Mouse (Mus musculus) CD4-positive, CD25-positive, alpha-beta regulatory T cell, adult 2 months (primary cell): Measurements from ENCODE around the gene Kif21a.

Source experiments
- DNase-seq: peaks from one replicate; pipeline ENCODE4 v3.0.0-alpha.2; 2012; ENCODE audit warnings: low read depth, low spot score

Gene Kif21a

DNA sequence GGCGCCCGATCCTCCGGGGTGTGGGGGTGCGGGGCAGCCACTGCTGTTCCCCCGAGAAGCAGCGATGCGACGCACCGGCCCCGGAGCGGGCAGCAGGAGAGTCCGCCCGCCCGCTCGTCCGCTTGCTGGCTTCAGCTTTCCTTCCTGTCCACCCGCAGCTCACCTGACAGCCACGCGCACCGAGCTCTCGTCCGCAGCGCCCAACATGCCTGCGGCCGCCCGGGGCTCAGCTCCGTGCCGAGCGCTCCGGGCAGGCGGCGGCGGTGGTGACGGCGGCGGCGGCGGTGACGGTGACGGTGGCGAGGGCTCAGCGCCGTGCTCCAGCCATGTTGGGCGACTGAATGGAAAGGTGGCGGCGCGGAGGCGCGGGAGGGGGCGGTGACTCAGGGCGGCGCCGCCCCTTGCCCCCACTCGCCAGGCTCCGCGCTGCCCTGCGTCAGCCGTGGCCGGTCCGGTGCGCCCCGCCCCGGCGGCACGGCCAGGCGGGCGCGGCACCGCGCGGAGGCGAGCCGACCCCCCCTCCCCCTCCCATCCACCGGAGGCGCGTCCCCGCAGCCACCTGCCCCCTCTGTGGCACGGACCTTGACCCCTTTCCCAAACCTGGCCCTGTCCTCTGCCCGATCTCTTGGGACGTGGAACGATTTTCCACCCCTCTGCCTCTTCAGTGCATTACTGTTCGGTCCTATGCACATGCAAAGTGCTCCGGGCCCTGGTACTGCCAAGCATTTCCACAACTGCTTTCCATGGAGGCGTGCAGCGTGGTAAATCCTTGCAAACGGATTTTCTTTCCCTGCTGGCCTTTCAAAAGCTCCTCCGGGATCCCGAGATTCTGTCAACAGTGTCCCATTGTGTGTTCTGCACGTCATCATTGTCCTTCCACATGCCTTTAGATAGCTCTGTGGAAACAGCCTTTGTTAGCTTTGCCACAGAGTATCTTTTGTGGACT is at the start of gene Kif21a:
Gene Kif21a, minus strand, starts transcription at position 453 of the 946 bp plus-strand sequence.
- no peak for DNase-seq

DNA sequence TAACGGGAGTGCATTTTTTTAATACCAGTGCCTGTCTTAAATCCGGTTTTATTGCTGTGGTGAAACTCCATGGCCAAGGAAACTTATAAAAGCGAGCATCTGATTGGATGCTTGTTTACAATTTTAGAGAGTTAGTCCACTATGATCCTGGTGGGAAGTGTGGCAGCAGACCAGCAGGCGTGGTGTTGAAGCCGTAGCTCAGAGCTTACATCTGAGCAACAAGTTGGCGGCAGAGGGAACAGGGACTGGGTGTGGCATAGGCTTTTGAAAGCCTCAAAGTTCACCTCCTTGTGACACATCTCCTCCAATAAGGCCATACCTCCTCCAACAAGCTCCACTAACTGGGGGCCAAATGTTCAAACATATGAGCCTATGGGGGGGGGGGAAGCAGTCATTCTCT is 46.9 kb upstream of the Kif21a start:
- DNase-seq = no peak

DNA sequence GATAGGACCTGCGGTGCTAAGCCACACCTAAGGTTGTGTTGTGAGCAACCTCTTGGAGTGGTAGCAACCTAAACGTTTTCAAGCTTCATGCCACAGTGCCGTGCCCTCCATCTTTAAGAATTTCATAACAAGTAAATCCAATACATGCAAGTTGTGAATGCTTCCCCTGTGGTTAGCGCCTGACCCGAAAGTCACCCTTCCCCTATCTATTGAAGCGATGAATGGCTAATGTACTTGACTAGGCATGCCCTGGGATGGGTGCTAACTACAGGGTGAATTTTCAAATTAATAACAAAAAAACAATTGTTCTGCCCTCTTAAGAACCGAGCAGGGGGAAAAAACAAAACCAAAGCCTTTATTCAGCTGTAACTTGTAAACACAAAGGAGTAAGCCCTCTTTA is 39.7 kb upstream of the Kif21a start:
- no peak for DNase-seq

DNA sequence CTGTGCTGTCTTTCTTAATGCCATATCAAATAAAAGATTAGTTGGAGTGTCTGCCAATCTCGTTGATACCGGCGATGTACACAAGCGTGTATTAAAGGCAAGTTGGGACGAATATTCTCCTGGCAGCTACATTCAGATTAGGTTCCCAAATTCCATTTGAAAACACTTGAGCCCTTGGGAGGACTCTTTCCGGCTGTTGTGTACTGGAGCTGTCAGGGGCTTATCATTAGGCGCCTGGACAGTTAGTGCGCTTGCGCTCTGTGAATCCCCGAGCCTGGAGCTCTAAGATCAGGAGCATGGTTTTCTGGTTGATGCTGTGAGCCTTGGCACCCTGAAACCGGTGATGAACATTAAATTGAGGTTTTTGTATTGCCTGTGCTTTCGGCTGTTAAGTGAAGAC is 38.3 kb upstream of the Kif21a start:
- no peak for DNase-seq

DNA sequence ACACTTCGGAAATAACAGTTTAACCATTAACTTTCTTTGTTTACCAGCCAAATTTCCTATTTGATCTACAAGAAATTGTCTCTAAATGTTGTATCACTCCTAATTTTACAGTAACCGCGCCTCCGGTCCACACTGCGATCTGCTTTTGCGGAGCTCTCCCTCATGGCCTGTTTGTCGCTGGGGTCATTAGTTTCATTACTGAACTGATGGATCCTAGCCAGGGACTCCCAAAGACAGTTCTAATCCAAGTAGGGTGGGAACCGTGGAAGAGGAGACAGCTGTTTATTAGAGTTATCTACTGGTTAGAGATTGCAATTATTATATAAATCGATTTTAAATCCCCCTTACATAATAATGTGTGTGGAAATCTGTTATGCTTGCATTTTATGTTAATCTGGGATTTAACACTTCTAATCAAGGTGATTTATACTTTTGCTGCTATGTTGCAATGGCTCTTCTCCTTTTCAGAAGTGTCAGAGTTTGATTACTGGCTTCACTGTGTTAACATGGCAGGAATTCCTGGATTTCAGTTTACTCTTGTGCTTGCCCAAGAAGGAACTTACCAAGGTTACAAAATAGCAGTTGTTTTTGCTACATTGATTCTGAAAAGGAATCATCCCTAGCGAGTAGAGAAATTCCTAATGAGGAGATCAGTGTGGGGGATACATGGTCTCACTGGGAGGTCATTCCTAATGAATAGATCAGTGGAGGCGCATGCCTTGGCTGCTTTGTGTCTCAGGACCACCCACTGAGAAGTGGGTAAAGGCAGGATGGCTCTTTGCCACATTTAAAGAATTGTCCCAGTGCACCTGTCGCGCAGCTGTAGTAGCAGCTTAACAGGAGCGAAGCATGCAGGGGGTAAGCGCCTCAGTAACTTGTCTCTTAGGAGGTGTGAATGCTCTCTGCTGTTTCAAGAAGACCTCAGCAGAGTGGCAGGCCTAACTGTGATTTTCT is 28.0 kb upstream of the Kif21a start:
- no peak for DNase-seq

DNA sequence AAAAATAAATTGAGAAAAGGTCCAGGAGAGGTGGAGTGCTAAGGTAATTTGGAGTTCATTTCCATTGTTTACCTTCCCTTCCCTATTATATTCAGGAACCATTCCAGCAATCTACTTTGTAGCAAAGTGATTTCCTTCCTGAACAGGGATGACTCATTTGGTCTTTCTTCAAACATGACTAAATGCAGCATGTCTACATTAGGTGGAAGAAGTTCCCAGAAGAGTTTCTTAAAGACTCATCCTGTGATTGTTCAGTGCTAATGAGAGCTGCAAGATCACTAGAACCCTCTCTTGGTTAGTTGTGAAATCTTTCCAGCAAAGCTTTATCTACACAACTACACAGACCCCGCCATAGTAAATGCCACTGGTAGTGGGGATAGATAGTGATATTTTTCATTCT is 22.7 kb upstream of the Kif21a start:
- DNase-seq = no peak

DNA sequence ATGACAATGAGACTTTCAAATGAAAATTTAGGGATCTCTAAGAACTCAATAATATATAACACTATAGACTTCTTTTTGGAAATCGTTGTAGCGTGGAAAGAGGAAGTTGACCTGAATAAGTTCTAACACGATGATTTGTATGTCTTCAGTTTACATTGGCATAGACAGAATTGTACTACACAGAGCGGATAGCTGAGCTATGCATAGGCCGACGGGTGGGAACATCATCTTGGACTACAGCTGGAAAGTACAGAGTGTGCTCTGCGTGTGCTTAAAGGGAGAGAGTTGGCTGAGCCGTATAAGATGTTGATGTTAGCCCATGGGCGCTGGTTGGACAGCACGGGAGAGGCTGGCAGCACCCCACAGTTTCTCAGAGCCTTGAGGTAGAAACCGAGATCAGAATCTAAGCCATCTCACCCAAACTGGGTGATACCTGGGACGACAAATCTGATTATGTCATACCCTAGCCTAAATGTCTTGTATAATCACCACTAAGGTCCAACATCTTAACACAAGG is 14.6 kb upstream of the Kif21a start:
- no peak for DNase-seq

DNA sequence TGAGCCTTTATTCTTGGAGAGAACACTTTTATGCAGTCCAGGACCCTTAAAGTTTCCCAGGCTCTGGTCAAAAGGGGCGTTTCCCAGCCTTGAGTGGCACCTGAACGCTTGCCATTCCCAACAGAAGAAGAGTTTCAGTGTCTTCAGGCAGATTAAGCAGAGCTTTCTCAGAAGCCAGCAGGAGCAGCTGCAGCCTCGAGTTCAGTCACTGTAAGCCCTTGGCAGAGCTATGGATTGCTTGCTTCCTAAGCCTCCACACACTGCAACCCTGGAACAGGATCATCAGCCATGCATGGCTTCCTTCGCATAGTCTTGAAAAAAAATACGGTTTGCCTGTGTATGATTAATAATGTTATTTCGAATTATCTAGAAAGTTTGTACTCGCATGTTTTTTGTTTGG is 14.1 kb upstream of the Kif21a start:
- no peak for DNase-seq

DNA sequence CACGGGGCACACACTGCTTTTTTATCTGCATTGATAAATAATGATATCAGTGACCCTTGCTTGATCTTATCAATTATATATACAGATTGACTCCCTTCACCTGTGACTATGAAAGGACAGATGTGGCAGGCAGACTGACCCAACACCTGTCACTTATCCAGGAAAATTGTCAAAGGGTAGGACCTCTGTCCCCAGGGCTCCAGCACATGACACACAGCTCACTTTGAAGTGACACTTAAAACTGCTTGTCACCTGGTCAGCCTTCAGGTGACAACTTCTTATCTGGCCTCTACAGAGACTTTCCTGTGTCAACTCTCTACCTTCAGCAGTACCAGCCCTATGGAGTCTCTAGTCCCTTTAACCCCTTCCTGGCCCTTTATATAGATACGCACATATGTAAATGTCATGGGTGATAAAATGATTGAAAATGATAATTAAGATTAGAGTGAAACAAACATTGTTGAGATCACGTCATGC is 7.2 kb upstream of the Kif21a start:
- DNase-seq = no peak

DNA sequence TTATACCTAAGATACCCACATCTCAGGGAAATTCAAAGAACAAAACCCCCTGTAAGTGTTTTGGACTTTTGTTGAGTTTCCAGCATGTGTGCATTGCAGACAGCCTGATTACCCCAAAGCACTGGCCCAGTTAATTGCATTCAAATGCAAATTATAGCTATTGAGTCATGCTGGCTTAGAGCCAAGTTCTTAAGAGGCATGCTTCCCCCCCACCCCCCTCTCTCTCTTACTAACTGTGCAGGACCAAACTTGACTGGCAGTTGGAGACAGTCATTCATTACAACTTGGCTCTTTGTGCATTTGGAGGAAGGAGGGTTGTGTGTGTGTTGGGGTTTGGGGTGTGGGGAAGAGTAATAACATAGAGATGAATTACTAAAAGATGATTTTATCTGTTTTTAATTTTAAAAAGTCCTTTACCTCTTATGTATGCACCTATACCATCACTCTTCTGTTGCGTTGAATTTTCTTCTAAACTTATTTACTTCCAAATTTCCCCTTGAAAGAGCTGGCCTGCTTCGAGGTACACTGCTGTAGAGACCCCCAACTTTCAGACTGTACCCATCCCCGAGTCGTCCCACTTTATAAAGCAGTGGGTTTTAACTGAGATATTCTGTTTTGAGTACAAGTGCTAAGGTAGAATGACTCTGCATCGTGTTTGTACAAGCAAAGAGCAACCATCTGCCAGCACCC is 6.6 kb upstream of the Kif21a start:
- no peak for DNase-seq

DNA sequence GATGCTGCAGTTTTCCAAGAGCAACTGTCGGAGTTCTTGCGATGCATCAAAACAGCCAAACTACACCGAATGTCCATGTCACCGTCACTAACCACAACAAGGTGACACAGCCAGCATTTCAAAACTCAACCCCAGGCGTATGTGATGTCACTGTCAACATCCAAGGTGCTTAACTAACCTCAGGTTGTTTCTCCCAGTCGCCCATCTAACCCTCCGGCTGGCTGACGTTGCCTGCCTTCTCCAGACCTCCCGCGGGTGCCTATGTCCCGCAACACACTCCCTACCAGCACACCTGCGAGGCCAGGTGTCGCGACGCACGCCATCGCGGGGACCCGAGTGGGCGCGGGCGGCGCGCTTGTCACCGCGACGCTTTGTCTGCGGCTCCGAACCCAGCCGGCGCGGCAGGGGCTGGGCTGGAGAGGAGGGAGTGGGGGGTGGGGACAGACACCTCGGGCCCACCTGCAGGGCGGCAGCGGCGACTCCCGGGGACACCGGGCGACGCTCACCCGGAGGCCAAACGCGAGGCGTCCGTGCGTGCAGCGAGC is 725 bp downstream of the Kif21a start:
- no peak for DNase-seq

DNA sequence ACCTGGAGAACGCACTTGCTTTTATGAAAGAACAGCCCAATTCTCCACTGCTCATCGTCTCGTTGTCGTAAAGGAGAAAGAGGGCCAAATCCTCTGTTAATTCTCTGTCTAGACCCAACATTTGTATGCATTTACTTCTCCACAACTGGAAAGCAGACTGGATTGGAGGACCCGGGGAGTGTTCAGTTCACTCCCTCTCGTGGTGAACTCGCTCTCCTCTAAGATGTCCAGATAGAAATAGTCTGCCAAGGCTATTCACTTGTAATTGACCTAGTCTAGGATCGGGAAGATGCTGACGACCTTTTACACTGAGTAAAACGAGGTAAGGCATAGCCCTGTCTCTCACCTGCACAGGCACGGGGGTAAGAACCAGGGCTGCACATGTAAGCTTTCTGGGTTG is 2.1 kb downstream of the Kif21a start:
- no peak for DNase-seq

DNA sequence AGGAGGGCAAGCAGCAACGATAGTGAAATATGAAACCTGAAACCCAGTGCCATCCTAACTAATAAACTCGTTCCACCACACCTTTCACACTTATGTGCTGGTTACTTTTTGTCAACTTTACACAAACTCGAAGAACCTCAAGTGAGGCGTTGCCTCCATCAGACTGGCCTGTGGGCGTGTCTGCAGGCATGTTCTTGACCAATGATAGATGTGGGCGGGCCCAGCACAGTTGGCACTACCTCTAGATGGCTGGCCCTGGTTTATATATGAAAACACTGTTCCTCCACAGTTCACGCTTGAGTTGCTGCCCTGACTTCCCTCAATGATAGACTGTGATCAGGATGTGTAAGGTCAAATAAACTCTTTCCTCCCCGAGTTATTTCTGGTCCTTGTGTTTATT is 3.2 kb downstream of the Kif21a start:
- DNase-seq = no peak

DNA sequence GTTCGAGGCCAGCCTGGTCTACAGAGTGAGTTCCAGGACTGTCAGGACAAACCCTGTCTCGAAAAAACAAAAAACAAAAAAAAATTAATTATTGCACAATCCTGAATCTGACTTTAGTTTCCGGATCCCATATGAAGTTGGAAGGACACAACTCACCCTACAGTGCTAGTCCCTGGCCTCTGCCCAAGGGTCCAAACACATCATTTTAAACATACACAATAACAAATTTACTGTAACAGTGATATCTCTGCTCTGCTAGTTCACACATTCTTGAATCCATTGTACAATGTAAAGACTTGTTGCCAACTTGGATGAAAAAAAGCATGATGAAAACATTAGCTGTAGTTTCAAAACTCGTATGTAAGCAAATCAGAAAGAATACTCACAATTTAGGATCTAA is 6.5 kb downstream of the Kif21a start:
- no peak for DNase-seq

DNA sequence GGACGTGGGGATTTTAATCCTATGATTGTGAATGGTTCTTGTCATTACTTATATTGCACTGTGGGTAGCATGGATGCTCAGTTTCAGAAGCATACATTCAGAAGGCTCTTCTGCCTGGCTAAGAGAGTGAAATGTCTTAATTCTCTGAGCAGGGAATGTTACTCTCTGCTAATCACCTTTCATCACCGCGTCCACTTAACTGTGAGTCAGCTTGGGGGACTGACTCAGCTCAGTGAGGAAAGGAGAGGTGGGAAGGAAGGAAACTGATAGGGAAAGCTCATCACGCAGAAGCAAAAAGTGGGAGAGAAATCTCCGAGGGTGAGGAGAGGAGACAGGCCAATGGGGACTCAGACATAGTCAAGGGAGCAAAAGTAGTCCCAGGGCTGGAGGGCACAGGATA is 10.9 kb downstream of the Kif21a start:
- no peak for DNase-seq

DNA sequence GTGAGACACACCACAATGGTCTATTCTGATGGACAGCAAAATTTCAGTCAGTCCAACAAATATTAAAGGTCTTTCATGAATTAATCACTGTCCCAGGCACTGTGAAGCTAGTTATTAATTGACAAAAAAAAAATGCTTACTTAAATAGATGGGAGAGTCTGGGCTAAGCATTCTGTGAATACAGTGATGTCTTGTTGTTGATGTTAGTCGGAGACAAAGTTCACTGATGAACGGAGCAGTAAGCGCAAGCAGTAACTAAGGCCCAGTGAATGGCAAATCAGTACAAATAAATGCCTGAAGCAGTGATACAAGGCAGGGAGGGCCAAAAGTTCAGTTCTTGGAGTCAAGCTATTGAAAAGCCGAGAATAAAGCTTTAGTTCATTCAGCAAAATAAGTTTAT is 15.7 kb downstream of the Kif21a start:
- no peak for DNase-seq

DNA sequence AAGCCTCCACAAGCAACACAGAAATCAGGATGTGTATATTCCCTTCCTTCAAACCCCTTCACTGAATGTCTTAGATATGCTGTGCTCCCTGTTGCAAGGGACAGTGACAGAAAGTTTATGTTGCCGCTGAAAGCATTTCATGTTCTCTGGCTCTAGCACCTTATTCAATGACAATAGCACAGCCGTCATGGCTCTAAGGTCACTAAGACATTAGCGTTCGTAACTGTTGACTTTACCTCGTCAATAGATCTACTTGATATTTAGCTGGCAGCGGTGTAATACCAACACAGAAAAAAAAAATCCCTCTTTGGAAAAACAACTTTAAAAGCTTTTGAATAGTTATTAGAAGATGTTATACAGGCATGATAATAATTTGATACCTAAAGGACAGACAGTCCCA is 16.2 kb downstream of the Kif21a start:
- DNase-seq = no peak

DNA sequence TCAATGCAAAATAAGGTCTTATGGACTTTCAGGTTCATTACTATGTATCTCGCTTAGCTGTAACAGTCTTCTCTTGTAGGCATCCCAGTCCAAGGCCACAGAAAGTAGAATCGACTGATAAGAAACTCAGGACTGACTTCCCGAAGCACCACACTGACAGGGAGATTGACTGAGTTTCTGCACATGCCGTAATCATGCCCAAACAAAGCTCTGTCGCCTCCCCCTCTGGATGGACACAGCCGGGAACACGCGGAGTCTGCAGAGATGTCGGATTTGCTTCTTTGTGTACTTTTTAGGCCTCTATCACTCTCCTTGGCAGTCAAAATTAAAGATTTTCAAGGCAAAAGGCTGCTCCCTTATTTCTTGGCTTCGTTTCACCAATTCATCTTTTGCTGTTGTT is 20.8 kb downstream of the Kif21a start:
- DNase-seq = no peak

DNA sequence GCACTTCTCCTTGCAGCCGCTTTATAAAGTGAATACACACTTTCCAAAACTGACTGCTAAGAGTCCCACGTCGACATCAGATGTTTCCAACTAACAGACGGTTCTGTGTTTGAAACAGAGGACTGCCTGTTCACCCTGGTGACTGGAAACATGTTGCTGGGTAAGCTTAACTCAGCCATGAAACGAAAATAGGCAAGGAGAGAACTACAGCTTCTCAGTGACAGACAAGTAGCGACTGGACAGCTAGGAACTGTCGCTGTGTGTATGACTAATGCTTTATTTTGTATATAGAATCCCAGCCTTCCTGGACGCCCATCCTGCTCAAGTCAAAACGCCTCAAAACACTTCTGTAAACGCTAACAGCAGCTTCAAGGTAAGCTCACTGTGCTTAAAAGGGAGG is 21.3 kb downstream of the Kif21a start:
- no peak for DNase-seq

DNA sequence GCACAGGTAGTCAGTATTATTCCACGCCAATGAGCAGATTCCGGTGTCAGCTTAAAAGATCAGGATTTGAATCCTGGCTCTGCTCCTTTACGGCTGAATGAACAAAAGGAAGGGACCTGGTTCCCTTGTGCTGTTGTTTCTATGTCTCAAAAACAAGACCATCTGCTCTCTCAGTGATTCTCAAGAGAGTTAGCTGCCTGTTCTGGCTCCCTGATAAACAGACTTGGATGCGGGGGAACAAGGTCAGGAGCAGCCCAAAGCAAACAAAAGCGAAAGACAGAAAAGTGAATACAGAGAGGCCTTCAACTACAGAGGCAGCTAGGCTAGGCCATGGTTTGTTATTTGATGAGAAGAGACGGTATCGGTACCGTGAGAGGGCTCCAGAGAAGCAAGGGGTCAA is 27.5 kb downstream of the Kif21a start:
- DNase-seq = no peak

DNA sequence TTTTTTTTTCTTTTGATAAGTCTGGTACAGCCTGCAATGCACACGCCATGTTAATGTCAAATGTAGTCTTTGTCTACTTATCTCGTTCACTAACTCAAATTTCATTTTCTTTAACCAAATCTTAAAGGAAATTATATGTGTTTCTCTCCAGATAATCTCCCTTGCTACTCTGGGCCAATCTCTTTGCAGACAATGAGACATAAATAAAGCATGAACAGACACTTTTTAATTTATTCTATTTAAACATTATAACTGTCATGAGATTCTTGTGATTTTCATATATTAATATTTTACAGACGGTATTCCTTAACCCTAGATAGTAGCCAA is 30.9 kb downstream of the Kif21a start:
- DNase-seq = no peak
